Mouse (Mus musculus): Measurements from ENCODE around the gene Gins3.

DNA sequence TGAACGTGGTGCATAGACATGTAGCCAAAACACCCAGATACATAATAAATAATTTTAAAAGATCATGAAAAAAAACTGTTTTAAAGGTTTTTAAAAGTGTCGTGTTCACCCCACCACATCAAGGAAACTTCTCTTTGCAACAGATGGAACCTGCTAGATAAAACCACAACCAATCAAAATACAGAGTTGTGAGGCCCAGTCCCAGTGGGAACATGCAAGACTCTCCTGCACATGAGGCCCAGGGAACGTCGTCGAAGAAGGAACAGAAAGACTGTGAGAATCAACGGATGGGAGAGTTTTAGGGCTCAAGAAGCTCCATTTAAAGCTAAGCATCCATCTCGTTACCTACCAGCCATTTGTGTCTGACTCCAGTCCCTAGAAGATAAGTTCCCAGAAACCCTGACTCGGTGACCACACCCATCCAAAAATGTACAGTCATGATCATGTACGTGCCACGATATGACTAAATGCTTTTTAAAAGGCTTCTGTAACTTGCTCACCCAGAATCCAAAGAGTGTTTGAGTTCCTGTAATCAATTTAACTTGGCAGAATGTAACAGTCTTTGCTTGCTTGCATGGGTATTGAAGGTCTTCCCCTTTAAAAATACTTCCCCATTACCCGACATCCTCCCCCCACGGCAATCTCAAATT is 41.0 kb upstream of the Gins3 start:
- TF ChIP-seq CTCF (IDR thresholded peaks at IDR 0.05; ENCODE audit: low read depth, low read length): no peak
- TF ChIP-seq EP300 (IDR thresholded peaks at IDR 0.05; ENCODE audit: insufficient read depth, low read depth, low read length): no peak
